Mouse (Mus musculus) C2C12 (cell line): ENCODE measurements around the gene Cntnap4.

ENCODE experiments used
- CEBPB ChIP-seq: IDR thresholded peaks from one replicate; pipeline ENCODE4 v1.6.1; 2011; ENCODE audit warnings: low read depth, mild to moderate bottlenecking, control low read depth, moderate library complexity
- CTCF ChIP-seq: IDR thresholded peaks from one replicate; pipeline ENCODE4 v1.5.1; 2011; ENCODE audit not compliant: control insufficient read depth, insufficient read depth, insufficient read length
- MAX ChIP-seq: IDR thresholded peaks from one replicate; pipeline ENCODE4 v1.6.1; 2011; ENCODE audit warnings: mild to moderate bottlenecking, control low read depth
- MYOG ChIP-seq: IDR thresholded peaks from one replicate; pipeline ENCODE4 v1.6.1; 2011; ENCODE audit not compliant: control insufficient read depth, insufficient read length; ENCODE audit errors: extremely low read depth

DNA sequence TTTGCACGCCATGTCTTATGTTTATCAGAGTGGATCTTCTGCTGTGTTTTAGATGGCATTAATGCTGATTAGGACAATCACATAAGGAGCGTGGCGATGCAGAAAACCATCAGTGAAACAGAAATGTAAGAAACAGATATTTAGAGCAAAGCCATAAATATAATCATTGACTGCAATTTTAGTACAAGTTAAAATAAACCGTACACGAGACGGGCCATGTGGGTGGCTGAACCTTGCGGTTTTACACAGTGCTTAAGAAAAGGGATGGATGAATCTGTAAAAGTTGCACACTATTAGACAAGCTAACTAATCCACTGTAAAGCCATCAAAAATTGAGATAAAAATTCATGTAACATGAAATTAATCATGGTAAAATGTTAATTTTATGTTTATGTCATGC is 58.9 kb downstream of the Cntnap4 start:
- TF ChIP-seq CEBPB, result no peak
- TF ChIP-seq CTCF, result no peak
- no peak for TF ChIP-seq MYOG
- no peak for TF ChIP-seq MAX
